Comparison of ENCODE assay signal across 10 mouse cellular contexts in the genomic region with DNA sequence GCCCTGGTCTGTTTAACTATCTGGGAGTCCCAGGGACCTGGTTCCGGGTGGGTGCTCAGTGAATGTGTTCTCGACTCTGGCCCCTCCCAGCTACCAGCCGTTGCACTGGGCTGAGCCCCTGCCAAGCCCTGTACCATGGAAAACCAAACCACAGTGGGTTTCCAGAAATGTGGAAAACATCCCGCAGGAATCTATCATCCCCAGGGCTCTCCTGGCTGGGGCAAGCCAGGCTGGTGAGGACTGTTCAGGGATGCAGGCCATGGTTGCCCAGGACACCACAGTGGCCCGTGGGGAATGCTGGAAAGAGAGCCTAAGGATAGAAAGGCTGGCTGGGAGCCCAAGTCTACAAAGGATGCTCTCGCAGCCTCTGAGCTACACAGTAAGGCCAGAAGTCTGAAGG.
A peak's percentile ranks its signal among the peaks of the same experiment; 100 is the strongest.
DNase-seq lines count a peak whose midpoint lies in the region; ATAC-seq and TF ChIP-seq lines count a peak whose summit lies in the region.
"Had no signal": no experiment of that assay in that cellular context is flagged by ENCODE, and none has a peak within 500 bp of the region (broad histone marks: within the 10 kb centered on the region; RNA-seq: fewer than 3 reads in every experiment).

No protein-coding gene starts in this region.

- H3K9me3 ChIP-seq in forebrain, embryonic 13.5 days (replicated peaks): no peaks in the 10 kb centered on the region
- H3K9me3 ChIP-seq in limb, embryonic 15.5 days: no peaks in the 10 kb centered on the region
- H3K9me3 ChIP-seq in stomach, postnatal 0 days (ENCODE audit: control insufficient read depth, low read length): no peaks in the 10 kb centered on the region

- no peak overlapping the region for H3K9ac ChIP-seq in forebrain, embryonic 13.5 days
- H3K9ac ChIP-seq in limb, embryonic 15.5 days: no peak overlapping the region
- no peak overlapping the region for H3K9ac ChIP-seq in stomach, postnatal 0 days (ENCODE audit: low read length)

- 49% methylated on average over 6 of the region's 6 CpGs for WGBS in forebrain, embryonic 13.5 days
- 47% methylated on average over 6 of the region's 6 CpGs for WGBS in limb, embryonic 15.5 days
- WGBS in stomach, postnatal 0 days: 70% methylated on average over 6 of the region's 6 CpGs

- peak; percentile 26 for DNase-seq in embryo, embryonic 10 days (ENCODE audit: low spot score)
- no peak for DNase-seq in embryo, embryonic 9.5 days (ENCODE audit: extremely low spot score)
- peak; percentile 18 for DNase-seq in MN1 (ENCODE audit: low spot score)
- DNase-seq in adrenal gland, adult 2 months: no peak
- no peak for DNase-seq in adrenal gland, postnatal 36 days
- DNase-seq in stomach, postnatal 0 days (ENCODE audit: low spot score): no peak
- DNase-seq: adrenal gland, postnatal 14 days had no signal

- H3K27me3 ChIP-seq in forebrain, embryonic 13.5 days: no peaks in the 10 kb centered on the region
- H3K27me3 ChIP-seq in limb, embryonic 15.5 days: no peaks in the 10 kb centered on the region
- no peaks in the 10 kb centered on the region for H3K27me3 ChIP-seq in stomach, postnatal 0 days (ENCODE audit: control insufficient read depth, insufficient read depth, low read length)

- ATAC-seq in forebrain, embryonic 13.5 days: peak; percentile 83
- peak; percentile 58; the same call in 1 of the 2 replicates for ATAC-seq in limb, embryonic 15.5 days (ENCODE audit: insufficient number of reproducible peaks, low FRiP score, low TSS enrichment, low read depth)
- no peak for ATAC-seq in stomach, postnatal 0 days (ENCODE audit: low FRiP score, low TSS enrichment)

- no peak for TF ChIP-seq CTCF in stomach, postnatal 0 days (IDR thresholded peaks at IDR 0.05; ENCODE audit: low read depth)

- H3K27ac ChIP-seq in forebrain, embryonic 13.5 days: no peak overlapping the region
- H3K27ac ChIP-seq in limb, embryonic 15.5 days: 0 out of 2 replicates have a peak overlapping the region, but pooled peaks have one; percentile 5
- H3K27ac ChIP-seq in stomach, postnatal 0 days (replicated peaks): no peak overlapping the region
- H3K27ac ChIP-seq: macrophage had no signal

- H3K36me3 ChIP-seq in forebrain, embryonic 13.5 days (ENCODE audit: poor library complexity, severe bottlenecking): no peaks in the 10 kb centered on the region
- no peaks in the 10 kb centered on the region for H3K36me3 ChIP-seq in limb, embryonic 15.5 days
- no peaks in the 10 kb centered on the region for H3K36me3 ChIP-seq in stomach, postnatal 0 days (ENCODE audit: control insufficient read depth, insufficient read depth, low read length)

- no peak overlapping the region for H3K4me2 ChIP-seq in forebrain, embryonic 13.5 days
- no peak overlapping the region for H3K4me2 ChIP-seq in limb, embryonic 15.5 days
- no peak overlapping the region for H3K4me2 ChIP-seq in stomach, postnatal 0 days (replicated peaks; ENCODE audit: low read depth)

- H3K4me3 ChIP-seq in forebrain, embryonic 13.5 days: no peak overlapping the region
- no peak overlapping the region for H3K4me3 ChIP-seq in limb, embryonic 15.5 days
- no peak overlapping the region for H3K4me3 ChIP-seq in stomach, postnatal 0 days (ENCODE audit: low read depth, low read length)

- H3K4me1 ChIP-seq in forebrain, embryonic 13.5 days: peaks cover 4% of the 10 kb centered on the region
- H3K4me1 ChIP-seq in limb, embryonic 15.5 days: peaks cover 35% of the 10 kb centered on the region
- no peaks in the 10 kb centered on the region for H3K4me1 ChIP-seq in stomach, postnatal 0 days (replicated peaks; ENCODE audit: control insufficient read depth, insufficient read depth)

- TF ChIP-seq EP300 in stomach, postnatal 0 days (optimal IDR thresholded peaks at IDR 0.05): no peak

Comparison
In these comparisons a context has a peak if more than half of its experiments do, and no peak if none do; other contexts are left out.
1. DNase-seq: peak in embryo, embryonic 10 days (single experiment) and MN1 (single experiment); none in embryo, embryonic 9.5 days (single experiment), adrenal gland, adult 2 months (single experiment), adrenal gland, postnatal 36 days (0 of 2) and stomach, postnatal 0 days (single experiment).